Mouse (Mus musculus) liver, embryonic 14.5 days (tissue): ENCODE measurements around the gene Wdr47.

Experiments
- CTCF ChIP-seq: IDR thresholded peaks from 2 replicates; pipeline ENCODE4 v1.5.1; 2016; ENCODE audit warnings: antibody characterized with exemption, low read depth, control low read depth
- EP300 ChIP-seq: IDR thresholded peaks from 2 replicates; pipeline ENCODE4 v1.6.1; 2016; ENCODE audit warnings: antibody characterized with exemption, low read depth

DNA sequence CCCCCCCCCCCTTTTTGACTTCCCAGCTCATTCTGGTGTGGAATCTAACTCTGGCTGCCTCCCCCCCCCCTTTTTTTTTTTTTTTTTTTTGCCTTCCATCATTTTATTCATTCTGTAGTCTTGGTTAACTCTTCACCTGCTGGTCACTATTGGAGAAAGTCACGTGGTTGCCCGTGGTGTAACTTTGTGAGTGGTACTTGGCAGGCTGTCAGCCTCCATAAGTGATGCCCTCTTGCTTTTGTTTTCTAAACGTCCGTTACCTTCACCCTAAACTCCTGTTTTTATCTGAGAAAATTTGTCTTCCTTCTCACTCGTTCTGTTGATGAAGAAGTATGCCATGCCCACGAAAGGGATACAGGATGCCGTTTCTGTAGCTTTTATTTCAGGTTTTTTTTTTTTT lies 64.4 kb downstream of the Wdr47 start:
- TF ChIP-seq EP300 (no peak), CTCF (no peak)
